Mouse (Mus musculus): ENCODE measurements at regions not wholly inside any gene's neighbourhood (a gene's known extent, or its start where the extent isn't known, plus 50 kb on each side); places are given as distances from the start of the nearest gene placed in this dataset.

- DNase-seq (ENCODE audit: extremely low spot score): no peak
Measured at GRCm38 (mm10) chr13:103683169-103683568, 91.2 kb downstream of the Srek1 start.

GRCm38 (mm10) chr13:103680740-103681139 is 93.7 kb downstream of the Srek1 start:
- no peak for DNase-seq (ENCODE audit: extremely low spot score)

- no peak for DNase-seq (ENCODE audit: extremely low spot score)
Measured at GRCm38 (mm10) chr13:103680052-103680451, 94.4 kb downstream of the Srek1 start.

- no peak for DNase-seq (ENCODE audit: extremely low spot score)
Measured at GRCm38 (mm10) chr13:103676831-103677230, 97.6 kb downstream of the Srek1 start.

GRCm38 (mm10) chr13:103676221-103676620 is 98.2 kb downstream of the Srek1 start:
- DNase-seq (ENCODE audit: extremely low spot score): no peak

- no peak for DNase-seq (ENCODE audit: extremely low spot score)
Measured at GRCm38 (mm10) chr13:103670611-103671010, 103.8 kb downstream of the Srek1 start.

GRCm38 (mm10) chr13:103669856-103670255 is 104.6 kb downstream of the Srek1 start:
- DNase-seq (ENCODE audit: extremely low spot score): no peak

GRCm38 (mm10) chr13:103667749-103668148 is 106.7 kb downstream of the Srek1 start:
- no peak for DNase-seq (ENCODE audit: extremely low spot score)

GRCm38 (mm10) chr13:103660248-103660996 is 114.0 kb downstream of the Srek1 start:
- peak; percentile 41 for DNase-seq (ENCODE audit: extremely low spot score)

GRCm38 (mm10) chr13:103655966-103656365 is 118.4 kb downstream of the Srek1 start:
- no peak for DNase-seq (ENCODE audit: extremely low spot score)

- no peak for DNase-seq (ENCODE audit: extremely low spot score)
Measured at GRCm38 (mm10) chr13:103653216-103653615, 121.2 kb downstream of the Srek1 start.

- DNase-seq (ENCODE audit: extremely low spot score): no peak
Measured at GRCm38 (mm10) chr13:103649383-103649782, 125.0 kb downstream of the Srek1 start.

GRCm38 (mm10) chr13:103648016-103648415 is 126.4 kb downstream of the Srek1 start:
- DNase-seq (ENCODE audit: extremely low spot score): no peak

GRCm38 (mm10) chr13:103646035-103646434 is 128.4 kb downstream of the Srek1 start:
- DNase-seq (ENCODE audit: extremely low spot score): no peak

GRCm38 (mm10) chr13:103643993-103644722 is 130.2 kb downstream of the Srek1 start:
- peak; percentile 53 for DNase-seq (ENCODE audit: extremely low spot score)

GRCm38 (mm10) chr13:103643486-103643885 is 130.9 kb downstream of the Srek1 start:
- DNase-seq (ENCODE audit: extremely low spot score): no peak

GRCm38 (mm10) chr13:103642542-103643375 is 131.6 kb downstream of the Srek1 start:
- DNase-seq (ENCODE audit: extremely low spot score): no peak

GRCm38 (mm10) chr13:103638038-103638437 is 136.4 kb downstream of the Srek1 start:
- DNase-seq (ENCODE audit: extremely low spot score): no peak

GRCm38 (mm10) chr13:103637414-103637813 is 137.0 kb downstream of the Srek1 start:
- DNase-seq (ENCODE audit: extremely low spot score): no peak

- no peak for DNase-seq (ENCODE audit: extremely low spot score)
Measured at GRCm38 (mm10) chr13:103636595-103636994, 137.8 kb downstream of the Srek1 start.

- DNase-seq (ENCODE audit: extremely low spot score): no peak
Measured at GRCm38 (mm10) chr13:103623810-103624209, 150.6 kb downstream of the Srek1 start.

- DNase-seq (ENCODE audit: extremely low spot score): no peak
Measured at GRCm38 (mm10) chr13:103623319-103623718, 151.1 kb downstream of the Srek1 start.
